Mouse (Mus musculus) bone marrow macrophage, adult 2 months (primary cell): ENCODE measurements at regions not wholly inside any gene's neighbourhood (a gene's known extent, or its start where the extent isn't known, plus 50 kb on each side); places are given as distances from the start of the nearest gene placed in this dataset.

Source experiments
- H3K27ac ChIP-seq: 2 replicates; pipeline ENCODE4 v1.5.1; 2012; ENCODE audit warnings: low read depth, low read length; ENCODE audit not compliant: insufficient read depth
- H3K4me1 ChIP-seq: 2 replicates; pipeline ENCODE4 v1.6.1; 2012; ENCODE audit warnings: low read length; ENCODE audit not compliant: control insufficient read depth, insufficient read depth
- H3K4me3 ChIP-seq: 2 replicates; pipeline ENCODE4 v1.5.1; 2012; ENCODE audit warnings: mild to moderate bottlenecking, low read length, moderate library complexity; ENCODE audit not compliant: insufficient read depth
- CTCF ChIP-seq: IDR thresholded peaks from 2 replicates; pipeline ENCODE4 v1.5.1; 2012; ENCODE audit warnings: low read depth, mild to moderate bottlenecking, low read length, moderate library complexity
- POLR2A ChIP-seq: IDR thresholded peaks from 2 replicates; pipeline ENCODE4 v1.6.1; 2012; ENCODE audit warnings: mild to moderate bottlenecking, low read depth, low read length, borderline replicate concordance

- no peak for TF ChIP-seq POLR2A
- TF ChIP-seq CTCF: no peak
- Histone ChIP-seq H3K27ac (no peak overlapping the region), H3K4me3 (no peak overlapping the region), H3K4me1 (no peaks in the 10 kb centered on the region)
Observed at GRCm38 (mm10) chr10:19192221-19192620, 164.1 kb upstream of the Olig3 start.

GRCm38 (mm10) chr10:19188082-19188742 is 168.1 kb upstream of the Olig3 start:
- TF ChIP-seq POLR2A: no peak
- no peak for TF ChIP-seq CTCF
- Histone ChIP-seq H3K27ac (no peak overlapping the region), H3K4me1 (peaks cover 10% of the 10 kb centered on the region), H3K4me3 (no peak overlapping the region)

GRCm38 (mm10) chr10:19187716-19188081 is 168.6 kb upstream of the Olig3 start:
- H3K4me3 ChIP-seq: no peak overlapping the region
- H3K27ac ChIP-seq: no peak overlapping the region
- TF ChIP-seq CTCF: no peak
- TF ChIP-seq POLR2A: no peak
- H3K4me1 ChIP-seq: peaks cover 10% of the 10 kb centered on the region

GRCm38 (mm10) chr10:19187084-19187615 is 169.2 kb upstream of the Olig3 start:
- Histone ChIP-seq H3K4me3 (no peak overlapping the region), H3K4me1 (peaks cover 10% of the 10 kb centered on the region), H3K27ac (no peak overlapping the region)
- no peak for TF ChIP-seq POLR2A
- TF ChIP-seq CTCF: no peak

GRCm38 (mm10) chr10:19185790-19186581 is 170.3 kb upstream of the Olig3 start:
- Histone ChIP-seq H3K4me3 (peak overlapping the region; percentile 52), H3K4me1 (peaks cover 10% of the 10 kb centered on the region), H3K27ac (peak overlapping the region; percentile 31)
- no peak for TF ChIP-seq POLR2A
- peak; percentile 29; the same call in 1 of the 2 replicates for TF ChIP-seq CTCF

GRCm38 (mm10) chr10:19184886-19185285 is 169.4 kb upstream of the Tnfaip3 start:
- no peak overlapping the region for H3K27ac ChIP-seq
- TF ChIP-seq CTCF: no peak
- TF ChIP-seq POLR2A: no peak
- H3K4me1 ChIP-seq: peaks cover 10% of the 10 kb centered on the region
- H3K4me3 ChIP-seq: no peak overlapping the region

- Histone ChIP-seq H3K4me1 (no peaks in the 10 kb centered on the region), H3K27ac (no peak overlapping the region), H3K4me3 (no peak overlapping the region)
- TF ChIP-seq POLR2A (no peak), CTCF (no peak)
Observed at GRCm38 (mm10) chr10:19177895-19178294, 162.4 kb upstream of the Tnfaip3 start.

- Histone ChIP-seq H3K4me3 (no peak overlapping the region), H3K4me1 (no peaks in the 10 kb centered on the region), H3K27ac (no peak overlapping the region)
- TF ChIP-seq POLR2A (no peak), CTCF (no peak)
Observed at GRCm38 (mm10) chr10:19177414-19177813, 162.0 kb upstream of the Tnfaip3 start.

- TF ChIP-seq POLR2A: no peak
- no peak for TF ChIP-seq CTCF
- H3K4me3 ChIP-seq: no peak overlapping the region
- no peak overlapping the region for H3K27ac ChIP-seq
- peaks cover 6% of the 10 kb centered on the region for H3K4me1 ChIP-seq
Observed at GRCm38 (mm10) chr10:19176249-19176648, 160.8 kb upstream of the Tnfaip3 start.

GRCm38 (mm10) chr10:19171834-19172233 is 156.4 kb upstream of the Tnfaip3 start:
- Histone ChIP-seq H3K27ac (no peak overlapping the region), H3K4me1 (peaks cover 30% of the 10 kb centered on the region), H3K4me3 (no peak overlapping the region)
- TF ChIP-seq POLR2A: no peak
- TF ChIP-seq CTCF: no peak
